Mouse (Mus musculus): ENCODE results near the gene Gm49321.

DNA sequence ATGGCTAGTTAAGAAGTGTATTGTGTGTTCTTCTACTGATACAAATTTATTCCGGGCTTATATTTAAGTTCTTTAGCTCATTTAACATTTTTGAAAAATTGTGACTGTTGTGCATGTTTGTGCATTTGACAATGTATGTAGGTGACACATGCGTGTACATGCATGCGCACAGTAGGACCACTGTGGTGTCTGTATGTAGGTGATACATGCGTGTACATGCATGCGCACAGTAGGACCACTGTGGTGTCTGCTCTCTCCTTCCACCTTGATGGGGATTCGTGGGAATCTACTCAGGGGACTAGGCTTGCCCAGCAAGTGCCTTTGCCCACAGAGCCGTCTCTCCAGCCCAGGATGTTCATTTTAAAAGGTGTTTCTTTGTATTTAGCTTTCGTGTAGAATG, 31.7 kb downstream of the Gm49321 start:
- TF ChIP-seq CTCF (IDR thresholded peaks at IDR 0.05; ENCODE audit: borderline replicate concordance, control insufficient read depth, extremely low read depth, insufficient read depth, low read length, poor library complexity): no peak
- TF ChIP-seq POLR2A (IDR thresholded peaks at IDR 0.05; ENCODE audit: control insufficient read depth, extremely low read depth, insufficient read depth, low read length, poor library complexity): no peak

Measured in thymus, adult 2 months (tissue).